Mouse (Mus musculus) heart, postnatal 0 days (tissue): Measurements from ENCODE around the gene Mchr1.

Source experiments
- CTCF ChIP-seq: IDR thresholded peaks from 2 replicates; pipeline ENCODE4 v1.5.1; 2016; ENCODE audit warnings: antibody characterized with exemption, control low read depth, low read depth
- EP300 ChIP-seq: IDR thresholded peaks from 2 replicates; pipeline ENCODE4 v1.6.1; 2016; ENCODE audit warnings: antibody characterized with exemption, low read depth

DNA sequence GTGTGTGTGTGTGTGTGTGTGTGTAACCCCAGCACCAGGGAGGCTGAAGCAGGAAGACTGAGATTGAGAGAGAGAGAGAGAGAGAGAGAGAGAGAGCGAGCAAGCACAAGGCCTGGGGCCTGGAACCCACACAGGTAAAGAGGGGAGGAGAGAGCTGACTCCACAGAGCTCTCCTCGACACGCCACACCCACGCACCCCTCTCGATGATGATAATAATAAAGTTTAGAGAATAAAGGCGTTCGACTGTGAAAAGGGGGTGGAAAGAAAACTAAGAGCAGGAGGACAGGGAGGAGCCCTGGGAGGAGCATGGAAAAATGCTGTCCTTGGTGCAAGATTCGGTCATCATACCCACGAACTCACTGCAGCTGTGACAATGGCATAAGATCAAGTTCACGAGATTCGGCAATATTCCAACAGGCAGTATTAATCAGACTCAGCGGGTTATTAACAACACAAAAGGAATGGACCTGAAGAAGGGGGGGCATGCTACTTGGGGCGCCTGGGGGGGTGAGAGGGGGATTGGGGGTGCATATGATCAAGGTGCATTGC is 4.6 kb downstream of the Mchr1 start:
- TF ChIP-seq CTCF (no peak), EP300 (no peak)
